Mouse (Mus musculus): ENCODE measurements around the gene Ctdspl2. TPM values are rescaled to one million over a fixed set of nuclear protein-coding genes. Genes with fewer than 3 reads are reported as not detected.

Ctdspl2 gene
- polyA plus RNA-seq, 1 experiment = 49.9 TPM

GRCm38 (mm10) chr2:122059365-122060115 is 103.7 kb downstream of the Ctdspl2 start:
- H3K4me3 ChIP-seq (ENCODE audit: insufficient read depth, low read length) = no peak overlapping the region
- no peak overlapping the region for H3K27ac ChIP-seq (ENCODE audit: insufficient read depth, low read length)
- TF ChIP-seq CTCF (IDR thresholded peaks at IDR 0.05; ENCODE audit: borderline replicate concordance, insufficient read depth, low read length) (no peak), POLR2A (IDR thresholded peaks at IDR 0.05; ENCODE audit: low read depth, low read length) (no peak)
- H3K4me1 ChIP-seq (ENCODE audit: control insufficient read depth, insufficient read depth, low read length) = no peaks in the 10 kb centered on the region

Other genes with a start within 250 kb of the Ctdspl2 start
- 2.2 and 4.1 TPM in 2 replicates for gene Frmd5, start 148.9 kb upstream of the Ctdspl2 start, polyA plus RNA-seq (2011; ENCODE audit: insufficient read length, low read depth, missing spikeins)
- gene Casc4, start 89.0 kb upstream of the Ctdspl2 start, polyA plus RNA-seq (2011; ENCODE audit: insufficient read length, low read depth, missing spikeins) = 74.5 and 94.2 TPM in 2 replicates
- gene Mageb3, start 91 bp downstream of the Ctdspl2 start, polyA plus RNA-seq (2011; ENCODE audit: insufficient read length, low read depth, missing spikeins) = not detected in 2 replicates
- 10.0 and 12.2 TPM in 2 replicates for gene Eif3j1, start 72.5 kb downstream of the Ctdspl2 start, polyA plus RNA-seq (2011; ENCODE audit: insufficient read length, low read depth, missing spikeins)
- gene Spg11, start 162.4 kb downstream of the Ctdspl2 start, polyA plus RNA-seq (2011; ENCODE audit: insufficient read length, low read depth, missing spikeins) = 21.0 and 21.7 TPM in 2 replicates
- gene B2m, start 191.7 kb downstream of the Ctdspl2 start, polyA plus RNA-seq (2011; ENCODE audit: insufficient read length, low read depth, missing spikeins) = 1,628 and 1,672 TPM in 2 replicates
- 0.37 and 0.68 TPM in 2 replicates for gene Trim69, start 204.7 kb downstream of the Ctdspl2 start, polyA plus RNA-seq (2011; ENCODE audit: insufficient read length, low read depth, missing spikeins)
- not detected in 2 replicates for gene Patl2, start 230.2 kb downstream of the Ctdspl2 start, polyA plus RNA-seq (2011; ENCODE audit: insufficient read length, low read depth, missing spikeins)
- not detected in 2 replicates for gene Terb2, start 230.3 kb downstream of the Ctdspl2 start, polyA plus RNA-seq (2011; ENCODE audit: insufficient read length, low read depth, missing spikeins)